Mouse (Mus musculus) limb, embryonic 12.5 days (tissue): ENCODE data around the gene Cyth1. TPM values are rescaled to one million over a fixed set of nuclear protein-coding genes. Genes with fewer than 3 reads are reported as not detected.

Experiments
- ATAC-seq: fragments of 200-750 bp; cut with Nextera tagmentation; 2 replicates; pipeline ENCODE4 v1.8.0; 2017; ENCODE audit warnings: low read depth, moderate TSS enrichment; ENCODE audit not compliant: insufficient number of reproducible peaks, insufficient read depth, low FRiP score, low TSS enrichment
- H3K27ac ChIP-seq: fragments of 300-500 bp; sonication (generic); 2 replicates; pipeline ENCODE4 v1.5.1; 2016; ENCODE audit warnings: mild to moderate bottlenecking, moderate library complexity
- H3K27me3 ChIP-seq: fragments of 300-500 bp; sonication (generic); 2 replicates; pipeline ENCODE4 v1.6.1; 2016; ENCODE audit warnings: mild to moderate bottlenecking, moderate library complexity
- H3K36me3 ChIP-seq: fragments of 300-500 bp; sonication (generic); 2 replicates; pipeline ENCODE4 v1.6.1; 2016; ENCODE audit warnings: mild to moderate bottlenecking, moderate library complexity
- H3K4me1 ChIP-seq: fragments of 300-500 bp; sonication (generic); replicated peaks from 2 replicates; pipeline ENCODE4 v1.6.1; 2016
- H3K4me2 ChIP-seq: fragments of 300-500 bp; sonication (generic); 2 replicates; pipeline ENCODE4 v1.6.1; 2016; ENCODE audit warnings: mild to moderate bottlenecking, moderate library complexity
- H3K4me3 ChIP-seq: fragments of 300-500 bp; sonication (generic); replicated peaks from 2 replicates; pipeline ENCODE4 v1.5.1; 2016; ENCODE audit warnings: mild to moderate bottlenecking
- H3K9ac ChIP-seq: fragments of 300-500 bp; sonication (generic); replicated peaks from 2 replicates; pipeline ENCODE4 v1.6.1; 2016; ENCODE audit warnings: mild to moderate bottlenecking, moderate library complexity
- H3K9me3 ChIP-seq: fragments of 300-500 bp; sonication (generic); 2 replicates; pipeline ENCODE4 v1.6.1; 2016; ENCODE audit warnings: mild to moderate bottlenecking, moderate library complexity
- WGBS: fragments of 180-500 bp; shearing (Covaris S2); methylation state at CpG from one replicate; pipeline ENCODE4 v1.1.7; 2016; 5-methylcytosine and 5-hydroxymethylcytosine counted together
- polyA plus RNA-seq: library from polyadenylated mRNA; unstranded; fragments of >200 nt; fragmentation: Nextera tagmentation; extraction: Ambion mirVana; gene quantifications from 2 replicates; pipeline ENCODE4 v1.2.1, GENCODE M21; 2016

The Cyth1 gene
- polyA plus RNA-seq, 1 experiment from 2014 or later: 26.3 TPM

DNA sequence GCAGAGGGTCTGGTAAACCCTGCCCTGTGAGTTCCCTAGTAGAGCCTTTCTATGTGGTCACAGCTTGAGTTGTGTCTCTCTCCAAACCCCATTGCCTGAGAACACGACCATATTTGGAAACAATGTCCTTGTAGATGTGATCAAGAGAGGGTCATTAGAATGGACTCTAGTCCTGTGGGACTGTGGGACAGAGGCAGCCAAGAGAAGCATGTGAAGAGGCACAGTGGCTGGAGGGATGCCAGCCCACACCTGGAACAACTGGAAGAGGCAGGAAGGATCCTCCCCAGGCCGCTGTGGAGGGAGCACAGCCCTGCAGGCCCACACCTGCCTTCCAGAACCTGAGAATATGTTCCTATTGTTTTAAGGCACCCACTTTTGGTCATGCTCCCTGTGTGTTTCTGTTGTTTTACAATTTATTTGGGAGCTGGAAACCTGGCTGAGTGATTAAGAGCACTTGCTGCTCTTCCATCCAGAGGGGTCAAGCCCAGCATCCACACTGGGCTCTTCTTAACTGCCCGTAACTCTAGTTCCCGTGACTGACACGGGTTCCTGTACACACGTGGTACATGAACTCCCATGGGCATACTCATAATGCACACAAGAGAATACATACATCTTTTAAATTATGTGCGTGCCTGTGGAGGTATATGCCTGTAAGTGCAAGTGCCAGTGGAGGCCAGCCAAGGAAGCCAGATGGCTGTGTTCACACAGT, 5.2 kb upstream of the Cyth1 start:
- peaks cover 26% of the 10 kb centered on the region for H3K36me3 ChIP-seq
- no peak for ATAC-seq
- no peaks in the 10 kb centered on the region for H3K27me3 ChIP-seq
- WGBS: 87% methylated on average over 7 of the region's 7 CpGs
- H3K4me3 ChIP-seq: no peak overlapping the region
- H3K27ac ChIP-seq: peak overlapping the region; percentile 88
- H3K9ac ChIP-seq: no peak overlapping the region
- H3K9me3 ChIP-seq: no peaks in the 10 kb centered on the region
- H3K4me2 ChIP-seq: no peak overlapping the region
- peaks cover 28% of the 10 kb centered on the region for H3K4me1 ChIP-seq

DNA sequence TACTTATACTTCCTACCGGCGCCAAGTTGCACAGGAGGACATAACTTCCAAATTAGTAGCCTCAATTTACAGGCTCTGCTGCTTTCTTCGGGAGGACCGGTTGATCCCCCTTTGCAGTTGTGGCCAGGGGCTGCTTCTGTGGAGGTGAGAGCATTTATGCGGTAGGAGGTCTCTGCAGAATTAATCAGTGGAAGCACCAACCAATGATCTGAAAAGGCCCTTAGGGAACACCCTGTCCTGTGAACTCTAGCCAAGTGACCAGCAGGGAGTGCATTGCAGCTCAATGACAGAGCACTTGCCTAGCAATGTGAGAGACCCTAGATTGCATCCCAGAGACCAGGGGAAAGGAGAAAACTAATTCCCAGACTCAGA, 606 bp upstream of the Cyth1 start:
- 0% methylated on average over 5 of the region's 5 CpGs for WGBS
- ATAC-seq: no peak; the same call in none of the 2 replicates

DNA sequence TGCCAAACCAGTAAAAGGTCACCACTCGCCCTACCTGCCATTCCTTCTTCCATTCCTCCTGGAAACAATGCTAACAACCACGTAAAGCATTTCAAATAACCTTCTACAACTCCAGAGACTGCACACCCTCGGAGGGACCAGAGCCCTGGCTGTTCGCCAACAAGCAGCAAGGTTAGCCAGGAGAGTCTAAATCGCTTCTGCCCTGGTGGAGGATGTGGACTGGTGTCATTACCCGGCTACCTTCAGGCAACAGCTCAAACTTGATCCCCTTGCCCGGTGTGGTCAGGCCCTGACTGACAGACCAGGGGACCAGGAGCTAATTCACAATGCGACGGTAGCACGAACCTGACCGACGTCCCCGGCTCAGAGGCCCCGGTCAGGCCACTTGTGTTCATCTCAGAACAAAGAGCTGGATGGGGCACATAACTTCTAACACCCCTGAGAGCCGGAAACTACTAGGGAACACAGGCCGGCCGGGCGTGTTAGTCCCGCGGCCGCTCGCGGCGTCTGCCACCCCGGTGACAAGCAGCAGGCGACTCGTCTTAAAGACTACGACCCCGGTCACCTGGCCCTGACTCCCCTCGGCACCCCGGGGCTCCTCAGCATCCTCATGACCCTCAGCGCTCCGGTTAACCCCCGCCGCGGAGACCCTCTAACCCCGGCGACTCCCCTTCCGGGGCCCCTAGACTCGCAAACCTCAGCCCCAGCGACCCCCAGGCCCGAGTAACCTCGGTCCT, 865 bp downstream of the Cyth1 start:
- H3K9me3 ChIP-seq: no peaks in the 10 kb centered on the region
- H3K9ac ChIP-seq: peak overlapping the region; percentile 90
- no peaks in the 10 kb centered on the region for H3K27me3 ChIP-seq
- peak overlapping the region; percentile 85 for H3K27ac ChIP-seq
- H3K4me2 ChIP-seq: peak overlapping the region; percentile 82
- H3K4me1 ChIP-seq: peaks cover 46% of the 10 kb centered on the region
- WGBS: under 1% methylated on average over 43 of the region's 43 CpGs
- H3K36me3 ChIP-seq: no peaks in the 10 kb centered on the region
- H3K4me3 ChIP-seq: peak overlapping the region; percentile 85
- no peak for ATAC-seq

More for the DNA sequence above, 606 bp upstream of the Cyth1 start:
- peak overlapping the region; percentile 82 for H3K4me2 ChIP-seq
- peaks cover 44% of the 10 kb centered on the region for H3K4me1 ChIP-seq
- peak overlapping the region; percentile 85 for H3K4me3 ChIP-seq
- no peaks in the 10 kb centered on the region for H3K36me3 ChIP-seq
- H3K27ac ChIP-seq: peak overlapping the region; percentile 84
- H3K9me3 ChIP-seq: no peaks in the 10 kb centered on the region
- H3K9ac ChIP-seq: no peak overlapping the region
- H3K27me3 ChIP-seq: no peaks in the 10 kb centered on the region

DNA sequence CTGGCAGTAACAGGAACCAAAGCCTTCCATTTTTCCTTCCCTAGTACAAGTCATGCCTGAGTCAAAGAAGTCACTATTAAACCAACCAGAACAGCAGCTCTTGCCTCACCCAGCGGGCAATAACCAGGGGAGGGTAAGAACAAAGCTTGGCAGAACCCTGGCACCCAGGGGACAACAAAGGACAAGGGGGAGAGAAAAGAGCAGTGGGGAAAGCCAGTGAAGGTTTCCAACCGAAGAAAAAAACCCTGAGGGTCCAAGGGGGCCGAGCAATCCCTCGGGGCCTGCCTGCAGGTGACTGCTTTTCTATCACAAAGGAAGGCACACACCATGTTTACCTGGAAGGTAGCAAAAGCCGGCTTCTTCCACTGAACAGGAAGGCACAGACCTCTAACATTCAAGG, 1.7 kb downstream of the Cyth1 start:
- WGBS: 62% methylated on average over 5 of the region's 5 CpGs
- Histone ChIP-seq H3K4me1 (peaks cover 54% of the 10 kb centered on the region), H3K27ac (peak overlapping the region; percentile 85; the same call in 1 of the 2 replicates), H3K36me3 (no peaks in the 10 kb centered on the region), H3K4me3 (peak overlapping the region; percentile 85), H3K9me3 (no peaks in the 10 kb centered on the region), H3K4me2 (peak overlapping the region; percentile 82), H3K27me3 (no peaks in the 10 kb centered on the region), H3K9ac (peak overlapping the region; percentile 90)
- ATAC-seq: no peak

DNA sequence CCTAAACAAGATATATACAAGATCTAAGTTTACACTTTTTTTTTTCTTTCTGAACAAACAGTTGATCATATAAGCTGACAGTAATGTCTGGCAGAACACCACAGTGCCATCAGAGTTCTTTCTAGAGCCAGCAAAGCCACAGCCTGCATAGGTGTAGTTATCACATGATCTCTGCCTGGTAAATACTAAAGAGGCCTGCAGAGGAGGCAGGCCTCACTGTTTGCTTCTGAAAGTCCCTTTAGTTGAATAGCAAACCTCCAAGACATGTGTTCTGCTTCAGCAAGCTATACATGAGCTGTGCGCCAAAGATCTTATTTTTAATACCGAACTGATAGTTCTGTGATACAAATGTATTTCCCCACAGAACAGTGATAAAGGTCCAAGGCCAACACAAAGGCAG, 3.3 kb downstream of the Cyth1 start:
- 92% methylated on average over 2 of the region's 2 CpGs for WGBS
- Histone ChIP-seq H3K4me2 (no peak overlapping the region), H3K4me1 (peaks cover 66% of the 10 kb centered on the region), H3K9me3 (no peaks in the 10 kb centered on the region), H3K27ac (no peak overlapping the region), H3K27me3 (no peaks in the 10 kb centered on the region), H3K9ac (no peak overlapping the region; the same call in 1 of the 2 replicates), H3K4me3 (no peak overlapping the region), H3K36me3 (no peaks in the 10 kb centered on the region)
- no peak for ATAC-seq

DNA sequence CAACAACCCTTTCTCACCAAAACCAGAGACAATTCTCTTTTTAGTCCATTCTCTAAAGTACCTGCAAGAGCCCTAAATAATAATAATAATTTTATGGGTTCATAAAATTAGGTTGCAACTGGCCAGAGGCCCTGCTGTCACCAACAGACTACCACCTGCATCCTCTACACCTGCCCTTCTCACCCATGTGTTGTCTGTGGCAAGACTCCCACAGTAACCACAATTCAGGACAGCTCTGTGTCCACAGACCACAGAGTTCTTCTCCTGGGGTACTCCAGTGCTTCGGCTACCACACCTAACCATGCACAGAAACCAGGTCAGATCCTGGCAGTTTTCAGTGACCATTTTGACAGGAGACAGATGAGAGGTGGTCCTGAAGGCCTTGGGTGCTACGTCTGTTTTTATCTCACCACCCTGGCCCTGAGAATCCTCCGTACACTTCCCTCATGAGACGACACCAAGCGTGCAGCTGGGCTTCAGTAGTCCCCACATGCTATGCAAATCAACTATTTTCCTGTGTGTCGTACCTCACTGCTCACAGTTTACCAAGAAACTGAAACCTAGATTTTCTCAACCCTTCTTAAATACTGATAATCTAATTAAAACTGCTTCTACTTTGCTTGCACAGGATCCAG, 4.6 kb downstream of the Cyth1 start:
- H3K27me3 ChIP-seq: no peaks in the 10 kb centered on the region
- no peak overlapping the region for H3K27ac ChIP-seq
- WGBS: 91% methylated on average over 6 of the region's 6 CpGs
- peaks cover 71% of the 10 kb centered on the region for H3K4me1 ChIP-seq
- no peak overlapping the region for H3K4me2 ChIP-seq
- H3K36me3 ChIP-seq: no peaks in the 10 kb centered on the region
- ATAC-seq: no peak
- no peak overlapping the region for H3K9ac ChIP-seq
- no peaks in the 10 kb centered on the region for H3K9me3 ChIP-seq
- no peak overlapping the region for H3K4me3 ChIP-seq

DNA sequence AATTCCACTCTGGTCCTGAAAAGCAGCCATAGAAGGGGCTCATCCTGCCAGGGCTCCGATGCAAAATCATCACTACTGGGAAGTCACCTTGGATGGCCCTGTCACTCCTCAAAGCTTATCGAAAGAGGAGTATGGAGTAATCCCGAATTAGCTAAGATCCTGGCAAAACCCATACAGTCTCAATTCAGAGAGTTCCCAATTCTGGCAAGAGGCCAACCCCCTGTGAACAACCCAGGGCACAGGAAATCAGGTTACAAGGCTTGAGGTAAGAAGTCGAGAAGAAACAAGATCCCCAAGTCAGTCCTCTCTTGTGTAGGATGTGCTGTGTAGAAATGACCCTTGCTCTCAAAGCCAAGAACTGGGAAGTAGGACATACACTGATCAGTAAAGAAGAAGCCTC, 5.9 kb downstream of the Cyth1 start:
- H3K36me3 ChIP-seq: no peaks in the 10 kb centered on the region
- no peaks in the 10 kb centered on the region for H3K27me3 ChIP-seq
- H3K27ac ChIP-seq: peak overlapping the region; percentile 31; the same call in 1 of the 2 replicates
- H3K4me1 ChIP-seq: peaks cover 83% of the 10 kb centered on the region
- ATAC-seq: no peak
- WGBS: 61% methylated on average over 4 of the region's 4 CpGs
- H3K4me3 ChIP-seq: no peak overlapping the region
- H3K4me2 ChIP-seq: no peak overlapping the region
- no peaks in the 10 kb centered on the region for H3K9me3 ChIP-seq
- H3K9ac ChIP-seq: no peak overlapping the region

DNA sequence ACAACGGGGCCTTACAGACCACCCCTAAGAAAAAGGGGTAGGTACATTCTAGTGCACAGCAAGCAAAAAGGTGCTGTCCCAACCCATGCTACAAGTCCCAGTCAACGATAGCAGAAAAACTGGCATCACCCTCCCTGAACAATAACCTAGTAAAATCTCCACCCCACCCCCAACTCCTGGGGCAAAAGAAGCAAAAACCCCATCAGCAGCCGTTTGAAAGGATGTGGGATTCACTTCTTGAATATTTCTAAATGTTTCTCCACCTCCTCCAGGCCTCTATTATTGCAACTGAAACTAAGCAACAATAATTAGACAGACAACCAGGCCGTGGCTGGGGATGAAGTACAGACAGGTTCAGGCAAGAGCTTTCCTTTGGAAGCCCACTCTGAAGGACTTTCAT, 8.0 kb downstream of the Cyth1 start:
- Histone ChIP-seq H3K36me3 (no peaks in the 10 kb centered on the region), H3K27ac (peak overlapping the region; percentile 98), H3K4me1 (peaks cover 76% of the 10 kb centered on the region), H3K27me3 (no peaks in the 10 kb centered on the region), H3K9me3 (no peaks in the 10 kb centered on the region), H3K9ac (peak overlapping the region; percentile 50; the same call in 1 of the 2 replicates), H3K4me2 (peak overlapping the region; percentile 48), H3K4me3 (no peak overlapping the region)
- WGBS: 61% methylated on average over 4 of the region's 4 CpGs
- no peak for ATAC-seq

DNA sequence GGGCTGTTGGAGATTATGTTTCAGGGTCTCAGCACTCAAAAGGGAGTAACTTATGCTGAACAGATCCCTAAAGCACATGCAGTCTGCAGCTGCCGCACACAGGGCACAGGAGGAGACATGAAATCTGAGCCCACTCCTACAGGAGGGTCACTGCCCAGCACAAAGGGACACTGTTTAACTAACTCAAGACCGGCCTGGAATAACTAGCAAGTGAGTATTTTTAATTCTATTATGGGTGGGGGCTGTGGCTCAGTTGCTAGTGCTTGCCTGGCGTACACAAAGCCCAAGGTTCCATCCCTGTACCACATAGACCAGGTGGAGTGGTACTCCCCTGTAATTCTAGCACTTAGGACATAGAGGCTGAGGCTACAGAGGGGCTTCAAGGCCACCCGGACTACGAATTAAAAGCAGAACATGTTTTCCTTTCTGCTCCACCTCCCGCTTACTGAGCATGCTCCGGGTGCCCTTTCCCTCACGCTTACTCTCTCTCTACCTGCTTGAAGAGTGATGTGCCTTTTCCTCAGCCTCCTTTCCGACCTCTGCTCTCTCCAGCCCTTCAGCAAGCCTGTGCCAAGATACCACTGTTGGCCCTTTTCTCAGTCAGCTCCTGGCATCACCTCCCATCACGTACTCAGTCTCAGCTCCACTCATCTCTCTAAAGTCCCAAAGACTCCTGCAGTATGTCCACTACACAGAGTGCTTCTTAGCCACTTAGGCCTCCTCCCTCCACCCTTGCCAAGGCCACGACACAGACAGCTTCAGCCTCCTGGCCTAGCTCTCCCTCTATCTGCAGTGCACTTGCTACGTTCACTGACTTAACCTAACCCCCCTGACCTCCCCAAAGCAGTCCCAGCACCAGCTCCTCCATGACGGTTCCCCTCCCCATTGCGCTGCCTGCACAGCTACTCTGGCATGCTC, 8.9 kb downstream of the Cyth1 start:
- ATAC-seq: peak; percentile 91
- Histone ChIP-seq H3K4me3 (peak overlapping the region; percentile 11; the same call in 1 of the 2 replicates), H3K9me3 (no peaks in the 10 kb centered on the region), H3K4me2 (peak overlapping the region; percentile 48), H3K27me3 (no peaks in the 10 kb centered on the region), H3K4me1 (peaks cover 76% of the 10 kb centered on the region), H3K9ac (peak overlapping the region; percentile 50), H3K36me3 (no peaks in the 10 kb centered on the region), H3K27ac (peak overlapping the region; percentile 98)
- whole genome bisulfite sequencing: 29% methylated on average over 14 of the region's 14 CpGs

DNA sequence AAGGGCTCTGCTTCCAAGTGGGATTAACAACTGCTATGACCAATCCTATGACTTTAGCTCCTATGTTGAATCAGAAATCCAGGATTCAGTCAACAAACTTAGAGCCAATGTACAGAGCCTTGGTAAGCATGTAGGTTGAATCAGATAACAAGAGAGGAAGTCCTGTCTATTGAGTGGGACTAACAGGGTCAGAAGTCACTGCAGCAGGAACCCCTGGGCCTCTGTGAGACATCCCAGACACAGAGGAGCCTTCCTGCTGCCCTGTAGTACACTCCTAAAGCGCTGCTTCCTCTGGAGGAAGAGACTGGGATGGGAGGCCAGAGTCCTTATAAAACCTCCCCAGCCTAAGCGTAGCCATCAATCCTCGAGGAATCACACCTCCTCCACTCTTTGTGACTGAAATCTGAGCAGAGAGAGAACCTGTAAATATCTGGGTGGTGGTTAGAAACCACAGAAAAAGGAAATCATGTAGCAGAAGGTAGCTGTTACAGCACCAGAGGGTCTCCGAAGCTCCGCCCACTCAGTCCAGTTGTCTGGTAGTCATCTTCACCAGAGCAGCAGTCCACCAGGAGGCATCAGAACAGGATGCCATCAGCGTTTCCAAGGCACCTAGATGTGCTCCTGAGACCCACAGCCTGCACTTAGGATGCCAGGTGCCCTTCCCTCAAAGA, 11.7 kb downstream of the Cyth1 start:
- H3K4me2 ChIP-seq: peak overlapping the region; percentile 21; the same call in 1 of the 2 replicates
- peaks cover 72% of the 10 kb centered on the region for H3K4me1 ChIP-seq

More for the DNA sequence above, 11.7 kb downstream of the Cyth1 start:
- ATAC-seq: no peak
- Histone ChIP-seq H3K36me3 (no peaks in the 10 kb centered on the region), H3K27me3 (no peaks in the 10 kb centered on the region), H3K27ac (peak overlapping the region; percentile 98), H3K9ac (0 out of 2 replicates have a peak overlapping the region, but pooled peaks have one; percentile 5), H3K9me3 (no peaks in the 10 kb centered on the region), H3K4me3 (no peak overlapping the region)
- 41% methylated on average over 6 of the region's 6 CpGs for WGBS
